Mouse (Mus musculus) olfactory bulb, adult 2 months (tissue): ENCODE measurements around the gene Snrk.

Source experiments
- CTCF ChIP-seq: fragments of 200-500 bp; IDR thresholded peaks from 2 replicates; pipeline ENCODE4 v1.5.1; 2012; ENCODE audit warnings: low read depth, mild to moderate bottlenecking, low read length, moderate library complexity; ENCODE audit not compliant: insufficient read depth
- POLR2A ChIP-seq: fragments of 200-500 bp; IDR thresholded peaks from 2 replicates; pipeline ENCODE4 v1.6.1; 2012; ENCODE audit warnings: mild to moderate bottlenecking, low read depth, low read length, moderate library complexity; ENCODE audit not compliant: insufficient read depth

GRCm38 (mm10) chr9:122198621-122199020 lies 81.6 kb downstream of the Snrk start:
- TF ChIP-seq POLR2A = no peak
- no peak for TF ChIP-seq CTCF
